Mouse (Mus musculus): Measurements from ENCODE around the gene Tor1b. TPM values are rescaled to one million over a fixed set of nuclear protein-coding genes. Genes with fewer than 3 reads are reported as not detected.

Tor1b gene
- total and polyA plus RNA-seq, 3 experiments, result 23.1 to 31.1 (median 25.3) TPM

- no peak for TF ChIP-seq MAFK (IDR thresholded peaks at IDR 0.05; ENCODE audit: insufficient replicate concordance, low read length)
- 0 out of 2 replicates have a peak, but pooled peaks have one; percentile 17 for TF ChIP-seq NRF1 (IDR thresholded peaks at IDR 0.05; ENCODE audit: low read depth, low read length)
- no peak for TF ChIP-seq ZC3H11A (IDR thresholded peaks at IDR 0.05; ENCODE audit: low read depth, low read length)
- no peak for TF ChIP-seq PAX5 (IDR thresholded peaks at IDR 0.05; ENCODE audit: low read length)
- 0 out of 2 replicates have a peak, but pooled peaks have one; percentile 20 for TF ChIP-seq ETS1 (conservative IDR thresholded peaks at IDR 0.05; ENCODE audit: low read depth, low read length)
- TF ChIP-seq MAX (IDR thresholded peaks at IDR 0.05; ENCODE audit: low read length), result peak; percentile 78
Observed at GRCm38 (mm10) chr2:30942603-30943011, 10.2 kb upstream of the Tor1b start (continued).

DNA sequence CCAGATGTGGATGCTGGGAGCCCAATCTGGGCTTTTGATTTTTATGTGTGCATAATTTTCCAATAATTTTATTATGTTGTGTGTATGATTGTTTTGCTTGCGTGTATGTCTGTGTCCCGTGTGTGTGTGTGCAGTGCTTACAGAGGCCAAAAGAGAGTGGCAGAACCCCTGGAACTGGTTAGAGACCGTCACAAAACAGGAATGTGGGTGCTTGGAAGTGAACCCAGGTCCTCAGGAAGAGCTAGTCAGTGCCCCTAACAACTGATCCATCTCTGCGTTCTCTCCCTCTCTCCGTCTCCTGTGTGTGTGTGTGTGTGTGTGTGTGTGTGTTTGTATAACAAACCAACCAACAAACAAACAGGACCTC is 319 bp upstream of the Tor1b start:
- no peak overlapping the region for H3K9ac ChIP-seq (ENCODE audit: insufficient read depth, low read depth)
- H3K27ac ChIP-seq (ENCODE audit: insufficient read depth, low read depth), result no peak overlapping the region

GRCm38 (mm10) chr2:30954797-30955196 is 2.0 kb downstream of the Tor1b start:
- no peak overlapping the region for H3K9ac ChIP-seq (ENCODE audit: insufficient read depth, low read depth)
- H3K36me3 ChIP-seq (replicated peaks in 1 of 2; ENCODE audit: control insufficient read depth in 1 of 2, insufficient read depth in 1 of 2, low read length in 1 of 2), result peaks cover 43 to 54% of the 10 kb centered on the region in 2 experiments
- peaks cover 34% of the 10 kb centered on the region for H3K79me2 ChIP-seq (replicated peaks; ENCODE audit: control insufficient read depth, extremely low read depth, insufficient read depth, poor library complexity, severe bottlenecking)
- peak overlapping the region; percentile 82 for H3K4me2 ChIP-seq (ENCODE audit: insufficient read depth, low read depth, poor library complexity, severe bottlenecking)
- H3K4me1 ChIP-seq (ENCODE audit: control insufficient read depth in 1 of 2, insufficient read depth in 2 of 2), result peaks cover 6 to 32% of the 10 kb centered on the region in 2 experiments; a peak in 3 of 4 replicates
- peak overlapping the region in 2 of 3 experiments; percentile 21 to 88 for H3K4me3 ChIP-seq (replicated peaks in 1 of 3; ENCODE audit: low read depth in 2 of 3, low read length in 2 of 3, poor library complexity in 1 of 3)
- peak; percentile 4 to 38; a peak in 2 of 4 replicates for TF ChIP-seq CTCF (conservative IDR thresholded peaks at IDR 0.05 in 1 of 2, IDR thresholded peaks at IDR 0.05 in 1 of 2; ENCODE audit: low read depth in 2 of 2, low read length in 2 of 2)
- TF ChIP-seq NRF1 (IDR thresholded peaks at IDR 0.05; ENCODE audit: low read depth, low read length), result no peak
- TF ChIP-seq KAT2A (IDR thresholded peaks at IDR 0.05; ENCODE audit: insufficient replicate concordance, low read length), result no peak
- no peak for TF ChIP-seq RAD21 (IDR thresholded peaks at IDR 0.05; ENCODE audit: low read depth, low read length)
- peak; percentile 32 for DNase-seq (ENCODE audit: extremely low read depth)
- in situ Hi-C loops (cut with MboI; ENCODE audit: low pct_ligation_motif_present, low pct_unique_long_range_greater_than_20kb, low sequenced_read_pairs), result no loop called here
- H3K27ac ChIP-seq (ENCODE audit: insufficient read depth, low read depth), result no peak overlapping the region
- dilution Hi-C loops (cut with MboI; ENCODE audit: extremely low pct_ligation_motif_present, extremely low pct_unique_long_range_greater_than_20kb, low sequenced_read_pairs), result no loop called here
- peaks cover 12% of the 10 kb centered on the region for H3K27me3 ChIP-seq (replicated peaks)
- peaks cover under 1% of the 10 kb centered on the region for H3K9me3 ChIP-seq (replicated peaks; ENCODE audit: low read length)

More for the DNA sequence above, 319 bp upstream of the Tor1b start:
- H3K4me1 ChIP-seq (ENCODE audit: control insufficient read depth in 1 of 2, insufficient read depth in 2 of 2), result peaks cover 6 to 32% of the 10 kb centered on the region in 2 experiments; a peak in 3 of 4 replicates
- peak overlapping the region in 1 of 3 experiments; percentile 88 for H3K4me3 ChIP-seq (replicated peaks in 1 of 3; ENCODE audit: low read depth in 2 of 3, low read length in 2 of 3, poor library complexity in 1 of 3)
- DNase-seq (ENCODE audit: extremely low read depth), result no peak
- peaks cover 32% of the 10 kb centered on the region for H3K27me3 ChIP-seq (replicated peaks)
- H3K4me2 ChIP-seq (ENCODE audit: insufficient read depth, low read depth, poor library complexity, severe bottlenecking), result peak overlapping the region; percentile 42
- peaks cover 34% of the 10 kb centered on the region for H3K79me2 ChIP-seq (replicated peaks; ENCODE audit: control insufficient read depth, extremely low read depth, insufficient read depth, poor library complexity, severe bottlenecking)
- no peak for TF ChIP-seq ETS1 (conservative IDR thresholded peaks at IDR 0.05; ENCODE audit: low read depth, low read length)
- no peak for TF ChIP-seq RCOR1 (conservative IDR thresholded peaks at IDR 0.05; ENCODE audit: low read depth, low read length)
- TF ChIP-seq PAX5 (IDR thresholded peaks at IDR 0.05; ENCODE audit: low read length), result no peak
- no peak for TF ChIP-seq MAX (IDR thresholded peaks at IDR 0.05; ENCODE audit: low read length)
- no peak for TF ChIP-seq USF2 (conservative IDR thresholded peaks at IDR 0.05; ENCODE audit: low read depth, low read length)
- TF ChIP-seq CHD2 (IDR thresholded peaks at IDR 0.05; ENCODE audit: low read length), result no peak
- TF ChIP-seq USF1 (IDR thresholded peaks at IDR 0.05; ENCODE audit: low read depth, low read length), result no peak
- no peak for TF ChIP-seq ELF1 (IDR thresholded peaks at IDR 0.05; ENCODE audit: low read depth, low read length)
- no peak for TF ChIP-seq MXI1 (IDR thresholded peaks at IDR 0.05; ENCODE audit: low read depth, low read length)
- TF ChIP-seq ZC3H11A (IDR thresholded peaks at IDR 0.05; ENCODE audit: low read depth, low read length), result no peak
- TF ChIP-seq CTCF (conservative IDR thresholded peaks at IDR 0.05 in 1 of 2, IDR thresholded peaks at IDR 0.05 in 1 of 2; ENCODE audit: low read depth in 2 of 2, low read length in 2 of 2), result no peak
- TF ChIP-seq IRF4 (IDR thresholded peaks at IDR 0.05; ENCODE audit: low read depth, low read length), result no peak
- TF ChIP-seq ZKSCAN1 (IDR thresholded peaks at IDR 0.05; ENCODE audit: borderline replicate concordance, low read depth, low read length), result no peak
- no peak for TF ChIP-seq POLR2A (IDR thresholded peaks at IDR 0.05; ENCODE audit: low read depth, low read length)
- no peak for TF ChIP-seq SIN3A (IDR thresholded peaks at IDR 0.05; ENCODE audit: low read length)
- no peak for TF ChIP-seq JUN (IDR thresholded peaks at IDR 0.05; ENCODE audit: insufficient read depth, low read depth, low read length)
- no peak for TF ChIP-seq JUND (conservative IDR thresholded peaks at IDR 0.05; ENCODE audit: low read depth, low read length)
- TF ChIP-seq E2F4 (IDR thresholded peaks at IDR 0.05; ENCODE audit: insufficient replicate concordance, low read depth, low read length), result no peak
- no peak for TF ChIP-seq EP300 (IDR thresholded peaks at IDR 0.05; ENCODE audit: low read length)
- no peak for TF ChIP-seq TCF12 (IDR thresholded peaks at IDR 0.05; ENCODE audit: low read depth, low read length)
- peaks cover 23 to 30% of the 10 kb centered on the region in 2 experiments for H3K36me3 ChIP-seq (replicated peaks in 1 of 2; ENCODE audit: control insufficient read depth in 1 of 2, insufficient read depth in 1 of 2, low read length in 1 of 2)
- in situ Hi-C loops (cut with MboI; ENCODE audit: low pct_ligation_motif_present, low pct_unique_long_range_greater_than_20kb, low sequenced_read_pairs) (no loop called here), dilution Hi-C loops (cut with MboI; ENCODE audit: extremely low pct_ligation_motif_present, extremely low pct_unique_long_range_greater_than_20kb, low sequenced_read_pairs) (no loop called here)
- H3K9me3 ChIP-seq (replicated peaks; ENCODE audit: low read length), result peaks cover 13% of the 10 kb centered on the region
